Mouse (Mus musculus): ENCODE results near the gene Psen1.

- TF ChIP-seq CTCF (IDR thresholded peaks at IDR 0.05; ENCODE audit: control insufficient read depth, insufficient read depth, insufficient replicate concordance, low read depth, low read length) (no peak), POLR2A (IDR thresholded peaks at IDR 0.05; ENCODE audit: control insufficient read depth, low read depth, low read length) (no peak)
Observed at GRCm38 (mm10) chr12:83713749-83714148, 25.8 kb downstream of the Psen1 start.
